Mouse (Mus musculus) small intestine, adult 2 months (tissue): ENCODE results near the gene Rufy1.

Experiments
- CTCF ChIP-seq: fragments of 200-500 bp; IDR thresholded peaks from 2 replicates; pipeline ENCODE4 v1.5.1; 2012; ENCODE audit warnings: low read depth, mild to moderate bottlenecking, control low read depth, inconsistent platforms, low read length, moderate library complexity, mixed read lengths; ENCODE audit not compliant: insufficient replicate concordance, insufficient read length; ENCODE audit errors: extremely low read depth
- POLR2A ChIP-seq: fragments of 200-500 bp; IDR thresholded peaks from 2 replicates; pipeline ENCODE4 v1.6.1; 2012; ENCODE audit warnings: low read depth, mild to moderate bottlenecking, control low read depth, inconsistent platforms, low read length, moderate library complexity

DNA sequence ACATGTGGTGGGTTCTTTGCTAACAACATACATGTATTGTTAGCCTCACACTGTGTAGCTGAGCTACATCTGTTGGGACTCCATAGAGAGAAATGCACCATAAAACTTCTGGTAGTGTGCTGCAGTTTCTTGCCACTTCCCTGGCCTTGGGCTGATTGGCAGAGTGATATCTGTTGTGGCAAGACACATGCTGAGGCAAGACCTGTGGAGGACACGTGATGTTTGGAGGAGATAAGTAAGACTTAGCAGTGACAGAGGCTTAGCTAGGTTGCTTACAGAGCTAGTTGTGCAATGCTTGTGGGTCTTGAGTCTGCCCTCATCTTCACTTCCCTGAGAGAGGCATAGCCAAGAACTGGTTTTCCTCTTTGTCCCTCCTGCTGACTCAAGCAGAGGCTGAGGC lies 75.5 kb downstream of the Rufy1 start:
- TF ChIP-seq CTCF: no peak
- TF ChIP-seq POLR2A: no peak
